Mouse (Mus musculus) CH12.LX (cell line): ENCODE measurements at regions not wholly inside any gene's neighbourhood (a gene's known extent, or its start where the extent isn't known, plus 50 kb on each side); places are given as distances from the start of the nearest gene placed in this dataset.

Source experiments
- DNase-seq: peaks from one replicate; pipeline ENCODE4 v3.0.0-alpha.2; 2013; ENCODE audit errors: extremely low read depth
- H3K27ac ChIP-seq: 2 replicates; pipeline ENCODE4 v1.5.1; 2012; ENCODE audit warnings: low read depth, mild to moderate bottlenecking, control low read depth, moderate library complexity; ENCODE audit not compliant: insufficient read depth
- H3K27me3 ChIP-seq: replicated peaks from 2 replicates; pipeline ENCODE3; 2012; ENCODE audit warnings: inconsistent platforms
- H3K36me3 ChIP-seq, 2 experiments: replicated peaks in 1 of 2; 2 replicates each; pipeline versions ENCODE3 to v1.6.1; 2012; ENCODE audit warnings: inconsistent platforms in 1 of 2, low read length in 1 of 2, mild to moderate bottlenecking in 1 of 2, mixed read lengths in 1 of 2, moderate library complexity in 1 of 2; ENCODE audit not compliant: control insufficient read depth in 1 of 2, insufficient read depth in 1 of 2
- H3K4me1 ChIP-seq, 2 experiments: 2 replicates each; pipeline ENCODE4 v1.6.1; 2012; ENCODE audit warnings: inconsistent platforms in 1 of 2, moderate library complexity in 1 of 2; ENCODE audit not compliant: insufficient read depth in 2 of 2, control insufficient read depth in 1 of 2
- H3K4me2 ChIP-seq: 2 replicates; pipeline ENCODE4 v1.6.1; 2012; ENCODE audit warnings: low read depth, mild to moderate bottlenecking, control low read depth; ENCODE audit not compliant: poor library complexity, insufficient read depth, severe bottlenecking
- H3K4me3 ChIP-seq, 3 experiments: fragments of 150-350 bp in 1 of 3; sonication (generic) in 1 of 3; replicated peaks in 1 of 3; 2 replicates each; pipeline versions ENCODE3 to v1.5.1; 2011 to 2012; ENCODE audit warnings: low read depth in 2 of 3, low read length in 2 of 3, mild to moderate bottlenecking in 2 of 3, moderate library complexity in 2 of 3, control low read depth in 1 of 3, improper control_type of control experiment in 1 of 3, inconsistent platforms in 1 of 3, mixed read lengths in 1 of 3; ENCODE audit not compliant: poor library complexity in 1 of 3
- H3K79me2 ChIP-seq: replicated peaks from 2 replicates; pipeline ENCODE4 v1.6.1; 2012; ENCODE audit warnings: mild to moderate bottlenecking, moderate library complexity; ENCODE audit not compliant: control insufficient read depth, poor library complexity, insufficient read depth, severe bottlenecking; ENCODE audit errors: extremely low read depth
- H3K9ac ChIP-seq: 2 replicates; pipeline ENCODE4 v1.6.1; 2012; ENCODE audit warnings: low read depth, mild to moderate bottlenecking, control low read depth, moderate library complexity; ENCODE audit not compliant: insufficient read depth
- H3K9me3 ChIP-seq: replicated peaks from 2 replicates; pipeline ENCODE3; 2012; ENCODE audit warnings: low read length, inconsistent platforms, mixed read lengths
- BHLHE40 ChIP-seq: IDR thresholded peaks from 2 replicates; pipeline ENCODE4 v1.6.1; 2011; ENCODE audit warnings: mild to moderate bottlenecking, low read depth, low read length, improper control_type of control experiment
- CHD1 ChIP-seq: IDR thresholded peaks from 2 replicates; pipeline ENCODE4 v1.6.1; 2012; ENCODE audit warnings: low read depth, low read length, improper control_type of control experiment, inconsistent platforms
- CHD2 ChIP-seq: IDR thresholded peaks from 2 replicates; pipeline ENCODE4 v1.6.1; 2011; ENCODE audit warnings: low read length, improper control_type of control experiment
- CTCF ChIP-seq, 2 experiments: IDR thresholded peaks in 1 of 2; conservative IDR thresholded peaks in 1 of 2; 2 replicates each; pipeline ENCODE4 v1.5.1; 2011 to 2012; ENCODE audit warnings: low read depth in 2 of 2, low read length in 2 of 2, improper control_type of control experiment in 1 of 2, inconsistent platforms in 1 of 2, mild to moderate bottlenecking in 1 of 2, moderate library complexity in 1 of 2
- E2F4 ChIP-seq: IDR thresholded peaks from 2 replicates; pipeline ENCODE4 v1.6.1; 2011; ENCODE audit warnings: low read depth, low read length, improper control_type of control experiment; ENCODE audit not compliant: insufficient replicate concordance
- EP300 ChIP-seq: IDR thresholded peaks from 2 replicates; pipeline ENCODE4 v1.6.1; 2011; ENCODE audit warnings: low read length, improper control_type of control experiment
- ETS1 ChIP-seq: conservative IDR thresholded peaks from 2 replicates; pipeline ENCODE4 v1.6.1; 2012; ENCODE audit warnings: low read depth, mild to moderate bottlenecking, inconsistent platforms, low read length, improper control_type of control experiment, moderate library complexity
- GABPA ChIP-seq: IDR thresholded peaks from 2 replicates; pipeline ENCODE4 v1.6.1; 2012; ENCODE audit warnings: low read depth, low read length, improper control_type of control experiment, inconsistent platforms; ENCODE audit not compliant: insufficient replicate concordance
- HCFC1 ChIP-seq: IDR thresholded peaks from 2 replicates; pipeline ENCODE4 v1.6.1; 2012; ENCODE audit warnings: low read depth, mild to moderate bottlenecking, inconsistent platforms, low read length, improper control_type of control experiment
- IRF4 ChIP-seq: IDR thresholded peaks from 2 replicates; pipeline ENCODE4 v1.6.1; 2014; ENCODE audit warnings: low read depth, mild to moderate bottlenecking, inconsistent platforms, low read length, improper control_type of control experiment
- JUN ChIP-seq: IDR thresholded peaks from 2 replicates; pipeline ENCODE4 v1.6.1; 2011; ENCODE audit warnings: low read depth, mild to moderate bottlenecking, low read length, improper control_type of control experiment, moderate library complexity; ENCODE audit not compliant: insufficient read depth
- JUND ChIP-seq: conservative IDR thresholded peaks from 2 replicates; pipeline ENCODE4 v1.6.1; 2011; ENCODE audit warnings: low read depth, low read length, improper control_type of control experiment
- KAT2A ChIP-seq: IDR thresholded peaks from 2 replicates; pipeline ENCODE4 v1.6.1; 2012; ENCODE audit warnings: low read length, improper control_type of control experiment, inconsistent platforms; ENCODE audit not compliant: insufficient replicate concordance
- MAFK ChIP-seq: IDR thresholded peaks from 2 replicates; pipeline ENCODE4 v1.6.1; 2011; ENCODE audit warnings: low read length, improper control_type of control experiment; ENCODE audit not compliant: insufficient replicate concordance
- MAZ ChIP-seq: IDR thresholded peaks from 2 replicates; pipeline ENCODE4 v1.6.1; 2012; ENCODE audit warnings: low read depth, mild to moderate bottlenecking, inconsistent platforms, low read length, improper control_type of control experiment, moderate library complexity
- MXI1 ChIP-seq: IDR thresholded peaks from 2 replicates; pipeline ENCODE4 v1.6.1; 2011; ENCODE audit warnings: mild to moderate bottlenecking, low read depth, low read length, improper control_type of control experiment
- MYC ChIP-seq: IDR thresholded peaks from 2 replicates; pipeline ENCODE4 v1.6.1; 2011; ENCODE audit warnings: low read depth, mild to moderate bottlenecking, improper control_type of control experiment, low read length
- NELFE ChIP-seq: IDR thresholded peaks from 2 replicates; pipeline ENCODE4 v1.6.1; 2011; ENCODE audit warnings: low read depth, low read length, improper control_type of control experiment
- PAX5 ChIP-seq: IDR thresholded peaks from 2 replicates; pipeline ENCODE4 v1.6.1; 2012; ENCODE audit warnings: low read length, inconsistent platforms, mixed read lengths
- POLR2A ChIP-seq: IDR thresholded peaks from 2 replicates; pipeline ENCODE4 v1.6.1; 2011; ENCODE audit warnings: low read depth, mild to moderate bottlenecking, improper control_type of control experiment, low read length
- RCOR1 ChIP-seq: conservative IDR thresholded peaks from 2 replicates; pipeline ENCODE4 v1.6.1; 2012; ENCODE audit warnings: low read depth, mild to moderate bottlenecking, inconsistent platforms, low read length, improper control_type of control experiment
- UBTF ChIP-seq: IDR thresholded peaks from 2 replicates; pipeline ENCODE4 v1.6.1; 2012; ENCODE audit warnings: low read depth, mild to moderate bottlenecking, inconsistent platforms, low read length, improper control_type of control experiment, moderate library complexity
- USF2 ChIP-seq: conservative IDR thresholded peaks from 2 replicates; pipeline ENCODE4 v1.6.1; 2011; ENCODE audit warnings: low read depth, low read length, improper control_type of control experiment
- ZKSCAN1 ChIP-seq: IDR thresholded peaks from 2 replicates; pipeline ENCODE4 v1.6.1; 2012; ENCODE audit warnings: low read depth, inconsistent platforms, low read length, improper control_type of control experiment, borderline replicate concordance
- ZMIZ1 ChIP-seq: IDR thresholded peaks from 2 replicates; pipeline ENCODE4 v1.6.1; 2012; ENCODE audit warnings: low read depth, mild to moderate bottlenecking, inconsistent platforms, low read length, improper control_type of control experiment
- ZNF384 ChIP-seq: IDR thresholded peaks from 2 replicates; pipeline ENCODE4 v1.6.1; 2012; ENCODE audit warnings: low read depth, low read length, improper control_type of control experiment, inconsistent platforms
- dilution Hi-C: fragments of 300-500 bp; cut with MboI; formaldehyde crosslinking; loops from 2 replicates; pipeline ENCODE4 v1.14.3; 2020; ENCODE audit warnings: low sequenced_read_pairs; ENCODE audit not compliant: extremely low pct_unique_long_range_greater_than_20kb, extremely low pct_ligation_motif_present
- in situ Hi-C: fragments of 300-500 bp; cut with MboI; formaldehyde crosslinking; loops from 3 replicates; pipeline ENCODE4 v1.14.3; 2019; ENCODE audit warnings: low sequenced_read_pairs, low pct_ligation_motif_present, low pct_unique_long_range_greater_than_20kb, mixed read lengths

DNA sequence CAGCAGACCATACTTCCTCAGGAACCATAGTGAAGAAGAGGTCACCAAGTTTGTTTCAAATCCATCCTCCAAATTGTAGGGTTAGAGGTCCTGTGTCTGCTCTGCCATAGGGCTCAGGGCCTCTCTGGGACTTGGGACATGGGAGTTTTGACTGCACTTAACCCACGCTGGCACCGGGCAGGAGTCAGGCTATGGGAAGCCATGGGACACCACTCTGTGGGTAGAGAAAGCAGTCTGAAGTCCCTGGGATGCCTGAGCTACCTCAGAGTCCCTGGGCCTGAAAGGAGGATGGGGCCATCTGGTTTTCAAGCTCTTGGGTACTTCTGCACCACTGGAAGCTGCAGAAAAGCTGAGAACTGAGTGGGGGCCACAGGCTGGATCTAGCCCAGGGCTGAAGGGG is 819.7 kb upstream of the Tenm4 start:
- dilution Hi-C loops: no loop called here
- no peak overlapping the region for H3K4me2 ChIP-seq
- no peak overlapping the region for H3K4me3 ChIP-seq
- DNase-seq: no peak
- H3K79me2 ChIP-seq: no peaks in the 10 kb centered on the region
- peaks cover 57% of the 10 kb centered on the region for H3K9me3 ChIP-seq
- no peaks in the 10 kb centered on the region for H3K27me3 ChIP-seq
- no peaks in the 10 kb centered on the region for H3K4me1 ChIP-seq
- TF ChIP-seq KAT2A: no peak
- TF ChIP-seq PAX5: no peak
- no peak for TF ChIP-seq HCFC1
- TF ChIP-seq MAZ: no peak
- no peak for TF ChIP-seq MAFK
- TF ChIP-seq CHD1: no peak
- TF ChIP-seq JUN: no peak
- TF ChIP-seq GABPA: no peak
- no peak for TF ChIP-seq USF2
- no peak for TF ChIP-seq CHD2
- TF ChIP-seq ZKSCAN1: no peak
- TF ChIP-seq CTCF (conservative IDR thresholded peaks at IDR 0.05 in 1 of 2, IDR thresholded peaks at IDR 0.05 in 1 of 2; ENCODE audit: low read depth in 2 of 2, low read length in 2 of 2): no peak
- TF ChIP-seq ZNF384: no peak
- no peak for TF ChIP-seq NELFE
- TF ChIP-seq E2F4: no peak
- no peaks in the 10 kb centered on the region for H3K36me3 ChIP-seq
- H3K9ac ChIP-seq: no peak overlapping the region
- H3K27ac ChIP-seq: no peak overlapping the region
- in situ Hi-C loops: no loop called here

DNA sequence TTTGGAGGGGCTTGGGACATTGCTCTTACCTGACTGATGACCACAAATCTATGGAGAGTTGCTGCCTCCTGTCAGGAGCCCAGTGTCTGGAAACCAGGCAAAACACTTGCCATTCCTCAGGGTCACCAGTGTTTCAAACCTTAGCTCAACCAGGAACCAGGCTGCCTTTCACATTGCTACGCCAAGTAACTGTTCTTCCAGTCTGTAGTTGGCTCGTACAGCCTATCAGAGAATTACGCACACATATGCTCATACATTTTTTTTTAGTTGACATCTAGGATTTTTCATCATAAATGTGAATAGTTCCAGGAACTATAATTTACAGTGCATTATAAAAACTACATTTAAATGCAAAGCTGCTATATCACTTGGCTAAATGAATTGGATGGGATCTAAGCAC is 818.9 kb upstream of the Tenm4 start:
- Histone ChIP-seq H3K9ac (no peak overlapping the region), H3K36me3 (no peaks in the 10 kb centered on the region), H3K27ac (no peak overlapping the region), H3K4me3 (no peak overlapping the region), H3K9me3 (peaks cover 57% of the 10 kb centered on the region), H3K79me2 (no peaks in the 10 kb centered on the region), H3K4me1 (no peaks in the 10 kb centered on the region), H3K4me2 (no peak overlapping the region), H3K27me3 (no peaks in the 10 kb centered on the region)
- TF ChIP-seq KAT2A: no peak
- TF ChIP-seq E2F4: no peak
- no peak for TF ChIP-seq ZMIZ1
- no peak for TF ChIP-seq ETS1
- no peak for TF ChIP-seq MXI1
- TF ChIP-seq UBTF: no peak
- no peak for TF ChIP-seq EP300
- TF ChIP-seq NELFE: no peak
- TF ChIP-seq RCOR1: no peak
- TF ChIP-seq BHLHE40: no peak
- no peak for TF ChIP-seq IRF4
- TF ChIP-seq ZNF384: no peak
- no peak for TF ChIP-seq POLR2A
- TF ChIP-seq HCFC1: no peak
- no peak for TF ChIP-seq MYC
- TF ChIP-seq JUND: no peak
- dilution Hi-C loops: no loop called here
- DNase-seq: no peak
- in situ Hi-C loops: no loop called here
